Mouse (Mus musculus): ENCODE measurements around the gene Vps37d. TPM values are rescaled to one million over a fixed set of nuclear protein-coding genes. Genes with fewer than 3 reads are reported as not detected.
"Not testable (repeated sequence)": the region's sequence is repeated elsewhere in the genome, so short reads cannot be mapped to it uniquely, and the experiment has no call there.

Gene Vps37d
- polyA plus RNA-seq, 1 experiment, result 1.1 TPM

DNA sequence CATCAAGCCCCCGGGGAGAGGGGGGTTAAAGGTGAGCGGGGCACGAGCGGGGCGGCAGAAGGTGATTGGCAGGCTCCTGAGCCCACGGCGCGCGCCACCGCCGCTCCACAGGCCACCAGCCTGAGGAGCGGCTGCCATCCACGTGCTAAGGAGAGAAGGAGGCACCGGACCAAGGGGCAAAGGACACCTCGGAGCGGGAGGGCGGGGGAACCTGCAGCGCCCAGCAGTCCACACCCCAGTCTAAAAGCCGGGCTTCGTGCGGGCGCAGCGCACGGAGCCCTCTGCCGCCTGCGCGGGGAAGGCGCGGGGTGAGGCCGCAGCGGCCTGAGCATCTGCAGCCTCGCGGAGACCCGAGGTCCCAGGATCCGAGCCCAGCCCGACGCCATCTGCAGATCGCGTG, 11.6 kb upstream of the Vps37d start, which contains the start of gene Mlxipl:
TSS of gene Mlxipl (plus strand) at position 238 of the 400 bp plus-strand sequence.
- Histone ChIP-seq H3K27ac (replicated peaks; ENCODE audit: low read depth, low read length) (no peak within 1 kb of the TSS), H3K4me3 (ENCODE audit: insufficient read depth, low read depth, low read length) (peak within 1 kb of the TSS; percentile 40), H3K4me1 (ENCODE audit: control insufficient read depth, insufficient read depth, insufficient read length, low read length) (no peaks in the 10 kb centered on the region)

DNA sequence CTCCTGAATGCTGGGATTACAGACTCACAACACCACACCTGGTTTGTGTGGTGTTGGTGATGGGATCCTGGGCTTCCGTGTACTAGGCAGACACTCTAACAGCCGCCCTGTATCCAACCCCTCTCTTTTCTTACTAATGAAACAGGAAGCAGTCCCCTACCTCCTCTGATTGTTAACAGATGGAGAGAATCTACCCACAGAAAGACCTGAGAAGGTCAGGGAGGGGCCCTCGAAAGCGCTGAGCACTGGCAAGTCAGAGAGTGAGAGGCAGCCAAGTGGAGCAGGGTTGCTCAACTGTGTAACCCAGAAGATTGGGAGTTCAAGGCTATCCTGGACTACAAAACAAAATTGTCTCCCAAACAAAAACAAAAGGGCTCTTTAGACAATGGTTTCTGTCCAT, 8.8 kb upstream of the Vps37d start:
- H3K4me3 ChIP-seq (ENCODE audit: insufficient read depth, low read depth, low read length), result no peak overlapping the region
- H3K27ac ChIP-seq (replicated peaks; ENCODE audit: low read depth, low read length), result no peak overlapping the region
- no peaks in the 10 kb centered on the region for H3K4me1 ChIP-seq (ENCODE audit: control insufficient read depth, insufficient read depth, insufficient read length, low read length)

DNA sequence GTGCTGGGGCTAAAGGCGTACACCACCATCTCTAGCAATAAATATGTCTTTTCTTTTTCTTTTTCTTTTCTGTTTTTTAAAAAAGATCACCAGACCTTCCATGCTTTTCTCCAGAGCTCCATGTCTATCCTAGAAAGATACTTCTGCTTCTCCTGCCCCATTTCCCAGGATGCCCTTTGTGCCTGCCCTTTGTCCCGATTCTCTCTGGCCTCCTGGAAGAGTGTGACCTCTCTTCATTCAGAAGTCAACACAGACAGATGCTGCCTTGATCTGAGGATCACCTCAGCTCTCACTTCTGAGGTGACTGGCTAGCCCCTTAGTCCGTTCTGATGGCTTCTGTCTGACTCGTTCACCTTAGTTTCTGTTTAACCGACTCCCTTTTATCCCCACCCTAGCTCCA, 2.5 kb upstream of the Vps37d start:
- H3K4me1 ChIP-seq (ENCODE audit: control insufficient read depth, insufficient read depth, insufficient read length, low read length), result no peaks in the 10 kb centered on the region; the same call in none of the 2 replicates
- no peak overlapping the region for H3K27ac ChIP-seq (replicated peaks; ENCODE audit: low read depth, low read length)
- no peak overlapping the region for H3K4me3 ChIP-seq (ENCODE audit: insufficient read depth, low read depth, low read length)

DNA sequence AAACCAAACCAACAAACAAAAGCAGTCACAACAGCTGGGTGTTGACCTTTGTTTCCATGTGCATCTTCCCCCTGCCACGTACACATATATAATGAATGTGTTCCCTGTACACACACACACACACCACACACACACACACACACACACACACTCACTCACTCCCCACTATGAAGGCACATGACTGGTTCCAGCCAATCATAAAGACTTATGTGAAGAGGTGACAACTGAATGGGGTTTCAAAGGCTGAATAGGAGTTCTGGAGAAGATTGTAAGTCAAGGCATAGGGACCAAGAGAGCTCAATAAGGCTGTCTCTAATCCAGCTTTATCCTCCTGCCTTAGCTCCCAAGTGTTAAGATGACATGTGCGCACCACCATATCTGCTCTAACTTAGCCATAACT, 1.5 kb upstream of the Vps37d start:
- H3K27ac ChIP-seq (replicated peaks; ENCODE audit: low read depth, low read length), result no peak overlapping the region
- H3K4me3 ChIP-seq (ENCODE audit: insufficient read depth, low read depth, low read length), result no peak overlapping the region
- H3K4me1 ChIP-seq (ENCODE audit: control insufficient read depth, insufficient read depth, insufficient read length, low read length), result no peaks in the 10 kb centered on the region; the same call in none of the 2 replicates

DNA sequence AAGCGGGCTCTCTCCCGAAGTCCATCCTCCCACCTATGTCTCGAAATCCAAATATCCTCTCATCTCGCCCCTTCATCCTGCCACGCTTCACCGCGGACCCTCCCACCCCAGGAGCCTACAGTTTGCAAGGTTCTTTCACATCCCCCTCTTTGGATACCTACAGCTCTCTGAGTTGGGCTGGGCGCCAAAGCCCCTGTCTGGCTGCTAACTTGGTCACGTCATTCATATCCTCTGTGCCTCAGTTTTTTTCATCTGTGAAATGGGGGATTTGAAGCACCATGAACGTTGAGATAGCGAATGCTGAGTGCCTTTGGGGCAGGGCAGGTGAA, 380 bp upstream of the Vps37d start:
- H3K4me3 ChIP-seq (ENCODE audit: insufficient read depth, low read depth, low read length), result peak overlapping the region; percentile 56
- H3K27ac ChIP-seq (replicated peaks; ENCODE audit: low read depth, low read length), result no peak overlapping the region
- no peaks in the 10 kb centered on the region; the same call in none of the 2 replicates for H3K4me1 ChIP-seq (ENCODE audit: control insufficient read depth, insufficient read depth, insufficient read length, low read length)

DNA sequence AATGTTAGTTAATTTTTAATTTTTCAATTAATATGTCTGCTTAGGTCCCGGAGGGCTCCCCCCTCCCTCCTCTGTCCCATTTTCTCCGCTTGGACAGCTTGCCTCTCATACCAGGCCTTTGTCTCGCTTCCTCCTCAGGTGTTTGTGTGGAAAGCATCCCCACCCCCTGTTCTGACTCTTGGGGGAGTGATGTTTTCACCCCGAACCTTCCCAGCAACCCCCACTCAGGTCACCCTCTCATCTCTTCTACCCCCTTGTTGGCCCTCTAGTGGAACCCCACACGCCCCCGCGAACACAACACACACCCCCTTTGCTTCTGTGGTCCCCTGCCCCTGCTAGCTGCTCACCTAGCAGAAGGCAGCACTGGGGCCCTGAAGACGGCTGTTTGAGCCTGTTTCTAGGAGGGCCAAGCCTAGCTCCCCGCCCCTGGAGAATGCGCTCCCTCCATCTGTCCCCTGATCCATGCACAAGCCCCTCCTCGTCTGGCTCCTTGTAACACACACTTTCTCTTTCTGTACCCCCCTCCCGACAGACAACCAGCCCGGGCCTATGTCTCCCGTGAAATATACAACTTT, 1.0 kb downstream of the Vps37d start:
- H3K4me3 ChIP-seq (ENCODE audit: insufficient read depth, low read depth, low read length), result peak overlapping the region; percentile 75
- no peaks in the 10 kb centered on the region; the same call in none of the 2 replicates for H3K4me1 ChIP-seq (ENCODE audit: control insufficient read depth, insufficient read depth, insufficient read length, low read length)
- H3K27ac ChIP-seq (replicated peaks; ENCODE audit: low read depth, low read length), result no peak overlapping the region

DNA sequence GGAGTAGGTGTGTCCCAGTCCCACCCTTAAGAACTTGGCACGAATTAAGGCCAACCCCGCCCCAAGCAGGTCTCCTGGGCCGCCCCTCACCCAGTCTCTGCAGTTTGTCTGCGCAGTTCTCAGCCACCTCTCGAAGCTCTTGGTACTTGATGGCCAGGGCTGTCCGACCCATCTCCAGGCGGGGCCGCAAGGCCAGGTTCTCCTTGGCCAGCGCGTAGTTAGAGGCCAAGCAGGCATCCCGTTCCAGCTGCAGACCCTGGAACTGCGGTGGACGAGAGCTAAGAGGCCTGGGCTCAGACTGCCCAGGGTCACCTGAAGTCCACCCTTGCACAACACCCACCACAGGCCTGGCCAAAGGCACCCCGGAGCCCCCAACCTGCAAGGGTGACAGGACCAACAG, 1.7 kb downstream of the Vps37d start:
- Histone ChIP-seq H3K4me3 (ENCODE audit: insufficient read depth, low read depth, low read length) (no peak overlapping the region), H3K27ac (replicated peaks; ENCODE audit: low read depth, low read length) (no peak overlapping the region), H3K4me1 (ENCODE audit: control insufficient read depth, insufficient read depth, insufficient read length, low read length) (no peaks in the 10 kb centered on the region; the same call in none of the 2 replicates)

DNA sequence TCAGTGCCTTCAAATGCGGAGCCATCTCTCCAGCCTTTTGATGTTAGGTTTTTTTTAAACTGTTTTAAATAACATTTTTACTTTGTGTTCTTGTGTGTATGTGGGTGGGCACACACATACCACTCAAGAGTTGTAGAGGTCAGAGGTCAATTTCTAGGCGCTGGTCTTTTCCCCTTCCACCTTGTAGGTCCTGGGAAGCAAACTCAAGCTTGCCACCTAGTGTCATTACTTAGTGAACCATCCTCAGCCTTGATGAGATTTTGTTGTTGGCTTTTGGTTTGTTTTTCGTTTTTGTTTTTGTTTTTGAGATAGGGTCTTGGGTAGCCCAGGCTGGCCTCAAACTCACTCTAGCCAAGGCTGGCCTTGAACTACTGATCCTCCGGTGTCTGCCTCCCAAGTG, 2.4 kb downstream of the Vps37d start:
- Histone ChIP-seq H3K27ac (replicated peaks; ENCODE audit: low read depth, low read length) (no peak overlapping the region), H3K4me1 (ENCODE audit: control insufficient read depth, insufficient read depth, insufficient read length, low read length) (no peaks in the 10 kb centered on the region; the same call in none of the 2 replicates), H3K4me3 (ENCODE audit: insufficient read depth, low read depth, low read length) (no peak overlapping the region)

DNA sequence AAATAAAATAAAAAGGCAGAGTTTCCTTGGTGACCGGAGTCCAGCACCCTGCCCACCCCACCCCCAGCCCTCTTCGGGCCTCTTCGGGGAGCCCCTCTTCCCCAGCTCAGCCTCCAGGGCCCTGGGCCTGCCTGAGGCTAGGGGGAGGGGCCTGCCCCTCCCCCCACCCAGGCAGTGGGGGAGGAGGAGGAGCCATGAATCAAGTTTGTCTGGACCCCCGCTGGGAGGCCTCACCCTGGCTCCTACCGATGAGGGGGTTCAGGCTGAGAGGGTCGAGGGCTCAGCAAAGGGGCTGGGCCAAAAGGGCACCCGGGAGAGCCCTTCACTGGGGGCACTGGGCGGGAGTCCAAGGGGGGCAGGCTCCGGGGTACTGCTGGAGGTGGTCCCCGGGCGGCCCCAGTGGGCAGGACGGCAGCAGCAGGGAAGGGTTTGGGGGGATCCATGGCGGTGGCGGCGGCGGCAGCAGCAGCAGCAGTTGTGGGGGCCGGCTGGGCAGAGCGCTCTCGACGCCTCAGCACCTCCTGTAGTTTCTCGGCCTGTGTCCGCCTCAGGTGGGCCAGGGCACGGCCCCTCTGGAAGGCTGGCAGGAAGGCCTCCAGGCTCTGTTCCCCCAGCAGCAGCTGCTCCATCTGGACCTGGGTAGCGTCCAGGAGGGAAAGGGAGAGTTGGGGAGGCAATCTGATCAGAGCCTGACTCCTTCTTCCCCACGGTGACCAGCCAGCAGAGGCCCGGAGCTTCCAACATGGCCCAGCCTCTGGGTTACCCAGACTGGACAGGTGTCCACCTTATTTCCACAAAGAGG, 4.5 kb downstream of the Vps37d start:
- H3K4me1 ChIP-seq (ENCODE audit: control insufficient read depth, insufficient read depth, insufficient read length, low read length), result no peaks in the 10 kb centered on the region; the same call in 1 of the 2 replicates
- H3K4me3 ChIP-seq (ENCODE audit: insufficient read depth, low read depth, low read length), result no peak overlapping the region
- H3K27ac ChIP-seq (replicated peaks; ENCODE audit: low read depth, low read length), result no peak overlapping the region

DNA sequence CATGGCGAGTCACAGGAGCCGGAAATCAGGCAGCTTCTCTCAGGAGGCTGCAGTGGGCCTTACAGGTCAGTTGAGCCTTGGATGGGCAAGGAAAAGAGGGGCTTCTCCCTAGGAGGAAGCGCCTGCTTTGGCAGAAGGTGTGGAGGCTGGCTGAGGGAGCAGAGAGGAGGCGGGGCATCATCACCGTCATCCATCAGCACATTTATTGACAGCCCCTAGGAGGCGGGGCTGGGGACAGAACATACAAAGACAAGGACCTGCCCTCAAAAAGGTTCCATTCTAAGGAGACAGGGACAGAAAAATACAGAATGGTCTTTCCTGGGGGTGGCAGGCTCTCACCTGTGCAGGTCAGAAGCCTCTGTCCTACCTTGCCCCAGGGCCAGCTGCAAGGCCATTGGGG, 5.3 kb downstream of the Vps37d start:
- Histone ChIP-seq H3K4me1 (ENCODE audit: control insufficient read depth, insufficient read depth, insufficient read length, low read length) (no peaks in the 10 kb centered on the region; the same call in 1 of the 2 replicates), H3K27ac (replicated peaks; ENCODE audit: low read depth, low read length) (no peak overlapping the region), H3K4me3 (ENCODE audit: insufficient read depth, low read depth, low read length) (no peak overlapping the region)

DNA sequence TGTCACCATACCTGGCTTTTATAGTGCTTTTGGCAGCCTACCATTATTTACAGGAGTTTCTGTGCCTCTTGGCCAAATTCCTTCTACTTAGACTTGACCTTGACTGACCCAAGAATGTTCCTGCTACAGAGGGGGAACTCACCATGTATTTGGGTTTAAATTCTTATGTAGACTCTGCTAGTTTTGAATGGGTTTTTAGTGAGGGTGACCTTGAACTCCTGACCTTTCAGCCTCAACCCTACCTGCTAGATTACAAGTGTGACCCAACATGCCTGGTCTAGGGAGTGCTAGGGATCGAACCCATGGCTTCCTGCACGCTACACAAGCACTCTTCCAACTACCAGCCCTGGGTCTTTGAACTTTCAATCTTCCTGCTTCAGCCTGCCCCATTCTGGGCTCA, 6.0 kb downstream of the Vps37d start:
- H3K4me3 ChIP-seq (ENCODE audit: insufficient read depth, low read depth, low read length), result no peak overlapping the region
- no peak overlapping the region for H3K27ac ChIP-seq (replicated peaks; ENCODE audit: low read depth, low read length)
- no peaks in the 10 kb centered on the region for H3K4me1 ChIP-seq (ENCODE audit: control insufficient read depth, insufficient read depth, insufficient read length, low read length)

DNA sequence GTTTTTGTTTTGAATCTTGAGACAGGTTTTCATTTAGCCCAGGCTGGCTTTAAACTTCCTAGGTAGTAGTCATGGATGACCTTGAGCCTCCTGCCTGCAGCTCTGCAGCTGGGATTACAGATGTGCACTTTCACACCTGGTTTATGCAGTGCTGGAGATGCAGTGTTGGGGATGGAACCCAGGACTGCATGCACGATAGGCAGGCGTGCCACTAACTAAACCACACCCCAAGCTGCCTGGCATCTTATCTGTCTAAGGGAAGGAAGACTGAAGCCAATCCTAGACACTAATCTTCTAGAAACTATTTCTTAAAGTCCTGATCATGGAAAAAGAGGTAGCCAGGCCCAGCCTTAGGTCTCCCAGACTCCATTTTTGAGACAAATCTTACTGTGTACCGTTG, 7.6 kb downstream of the Vps37d start:
- Histone ChIP-seq H3K4me1 (ENCODE audit: control insufficient read depth, insufficient read depth, insufficient read length, low read length) (peaks cover 2% of the 10 kb centered on the region; the same call in 1 of the 2 replicates), H3K27ac (replicated peaks; ENCODE audit: low read depth, low read length) (no peak overlapping the region), H3K4me3 (ENCODE audit: insufficient read depth, low read depth, low read length) (no peak overlapping the region)

DNA sequence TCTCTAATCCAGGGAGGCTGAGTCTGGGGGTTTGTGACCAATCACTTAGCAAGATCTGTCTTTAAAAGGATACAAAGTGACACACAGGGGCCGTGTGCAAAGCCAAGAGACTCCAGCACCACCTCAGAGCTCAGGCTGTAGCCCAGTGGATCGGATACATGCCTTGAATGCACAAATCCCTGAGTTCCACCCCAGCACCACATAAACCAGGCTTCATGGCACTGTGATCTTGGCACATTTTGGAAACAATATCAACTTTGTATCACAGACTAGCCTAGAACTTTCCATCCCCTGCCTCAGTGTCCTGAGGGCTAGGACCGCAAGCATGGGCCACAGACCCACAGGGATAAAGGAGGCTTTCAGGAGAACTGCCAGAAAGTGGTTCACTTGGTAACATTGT, 12.1 kb downstream of the Vps37d start:
- no peak overlapping the region for H3K27ac ChIP-seq (replicated peaks; ENCODE audit: low read depth, low read length)
- H3K4me1 ChIP-seq (ENCODE audit: control insufficient read depth, insufficient read depth, insufficient read length, low read length), result peaks cover 2% of the 10 kb centered on the region; the same call in 1 of the 2 replicates
- no peak overlapping the region for H3K4me3 ChIP-seq (ENCODE audit: insufficient read depth, low read depth, low read length)

DNA sequence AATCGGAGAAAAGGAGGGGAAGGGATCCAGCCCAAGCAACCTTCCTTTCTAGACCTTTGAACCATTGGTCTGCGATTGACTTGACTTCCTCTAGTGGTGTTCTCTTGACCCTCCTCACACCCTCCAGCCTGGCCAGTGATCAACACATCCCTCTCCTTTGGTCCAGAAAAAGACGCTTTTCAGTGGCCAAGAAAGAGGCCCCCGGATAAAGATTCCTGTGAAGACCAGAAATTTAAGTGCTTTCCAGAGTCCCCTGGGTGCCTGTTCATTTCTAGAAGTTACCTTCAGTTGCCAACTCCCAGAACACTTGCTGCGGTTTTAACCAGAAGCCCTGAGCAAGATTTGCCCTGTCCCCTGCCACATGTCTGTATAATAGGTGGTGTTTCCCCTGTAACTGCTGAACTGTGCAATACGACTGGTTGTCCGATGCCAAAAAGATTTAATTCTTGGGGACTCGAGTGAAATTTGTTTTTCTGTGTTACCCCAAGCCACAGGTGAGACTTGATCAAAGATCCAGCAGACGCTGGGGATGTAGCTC, 13.1 kb downstream of the Vps37d start, which contains the start of gene Bud23:
TSS of gene Bud23 (minus strand) at position 51 of the 538 bp plus-strand sequence.
- H3K4me1 ChIP-seq (ENCODE audit: control insufficient read depth, insufficient read depth, insufficient read length, low read length), result not testable (repeated sequence)
- peak within 1 kb of the TSS; percentile 94 for H3K4me3 ChIP-seq (ENCODE audit: insufficient read depth, low read depth, low read length)
- peak within 1 kb of the TSS; percentile 62 for H3K27ac ChIP-seq (replicated peaks; ENCODE audit: low read depth, low read length)

DNA sequence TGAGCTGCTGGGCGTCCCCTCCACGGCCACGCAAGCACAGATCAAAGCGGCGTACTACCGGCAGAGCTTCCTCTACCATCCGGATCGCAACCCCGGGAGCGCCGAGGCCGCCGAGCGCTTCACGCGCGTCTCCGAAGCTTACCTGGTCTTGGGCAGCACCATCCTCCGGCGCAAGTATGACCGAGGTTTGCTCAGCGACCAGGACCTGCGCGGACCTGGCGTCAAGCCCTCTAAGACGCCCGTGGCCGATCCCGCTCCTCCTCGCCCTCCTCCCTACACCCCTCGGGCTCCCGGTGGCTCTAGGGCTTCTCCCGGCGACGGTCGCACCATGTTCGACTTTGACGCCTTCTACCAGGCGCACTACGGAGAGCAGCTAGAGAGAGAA, 13.7 kb downstream of the Vps37d start:
- Histone ChIP-seq H3K27ac (replicated peaks; ENCODE audit: low read depth, low read length) (peak overlapping the region; percentile 62), H3K4me3 (ENCODE audit: insufficient read depth, low read depth, low read length) (peak overlapping the region; percentile 67), H3K4me1 (ENCODE audit: control insufficient read depth, insufficient read depth, insufficient read length, low read length) (peaks cover 2% of the 10 kb centered on the region; the same call in 1 of the 2 replicates)
